Mouse (Mus musculus) ES-CJ7 (cell line): ENCODE results near the gene Pik3c2g.

Source experiments
- DNase-seq: peaks from one replicate; pipeline ENCODE4 v3.0.0; 2011; ENCODE audit warnings: low read depth, low spot score

Pik3c2g gene

GRCm38 (mm10) chr6:139735708-139736626 is 148.9 kb downstream of the Pik3c2g start:
- DNase-seq = no peak

GRCm38 (mm10) chr6:139738350-139738749 is 151.3 kb downstream of the Pik3c2g start:
- no peak for DNase-seq

GRCm38 (mm10) chr6:139742693-139743432 is 155.8 kb downstream of the Pik3c2g start:
- no peak for DNase-seq

GRCm38 (mm10) chr6:139746758-139747479 is 159.9 kb downstream of the Pik3c2g start:
- no peak for DNase-seq

- no peak for DNase-seq
These were observed 161.2 kb downstream of the Pik3c2g start for GRCm38 (mm10) chr6:139748091-139748771.

- no peak for DNase-seq
These were observed 163.6 kb downstream of the Pik3c2g start for GRCm38 (mm10) chr6:139750599-139750998.

- DNase-seq = no peak
These were observed 164.0 kb downstream of the Pik3c2g start for GRCm38 (mm10) chr6:139751022-139751421.

GRCm38 (mm10) chr6:139757876-139758275 is 170.9 kb downstream of the Pik3c2g start:
- DNase-seq = no peak

- DNase-seq = no peak
These were observed 174.0 kb downstream of the Pik3c2g start for GRCm38 (mm10) chr6:139760978-139761377.

GRCm38 (mm10) chr6:139764398-139764797 is 177.4 kb downstream of the Pik3c2g start:
- DNase-seq = no peak

GRCm38 (mm10) chr6:139769744-139770473 is 182.9 kb downstream of the Pik3c2g start:
- peak; percentile 11 for DNase-seq

GRCm38 (mm10) chr6:139770535-139770934 is 183.5 kb downstream of the Pik3c2g start:
- DNase-seq = no peak

- DNase-seq = no peak
These were observed 190.7 kb downstream of the Pik3c2g start for GRCm38 (mm10) chr6:139777576-139778282.

GRCm38 (mm10) chr6:139780028-139780427 is 193.0 kb downstream of the Pik3c2g start:
- peak; percentile 59 for DNase-seq

GRCm38 (mm10) chr6:139789479-139789878 is 202.5 kb downstream of the Pik3c2g start:
- DNase-seq = no peak

GRCm38 (mm10) chr6:139799541-139800226 is 212.7 kb downstream of the Pik3c2g start:
- no peak for DNase-seq

GRCm38 (mm10) chr6:139821916-139822315 is 234.9 kb downstream of the Pik3c2g start:
- no peak for DNase-seq

- DNase-seq = no peak
These were observed 251.2 kb downstream of the Pik3c2g start for GRCm38 (mm10) chr6:139838239-139838638.

- DNase-seq = no peak
These were observed 251.7 kb downstream of the Pik3c2g start for GRCm38 (mm10) chr6:139838713-139839112.
